Comparison of ENCODE assay signal across 8 mouse cellular contexts in genomic region chr11:119057291-119057690, GRCm38 (mm10). TPM values are rescaled to one million over a fixed set of nuclear protein-coding genes. Genes with fewer than 3 reads are reported as not detected.
DNase-seq lines count a peak whose midpoint lies in the region; ATAC-seq and TF ChIP-seq lines count a peak whose summit lies in the region.

No protein-coding gene starts in this region.

- DNase-seq in embryo, embryonic 10.5 days (ENCODE audit: low spot score), result peak; percentile 64
- DNase-seq in embryo, embryonic 9.5 days (ENCODE audit: extremely low spot score), result no peak
- DNase-seq in testis, postnatal 10 days (ENCODE audit: low spot score), result no peak
- no peak for DNase-seq in stomach, postnatal 0 days (ENCODE audit: low spot score)
- DNase-seq in layer of hippocampus, adult 18-20 months (ENCODE audit: low spot score in 2 of 2), result no peak
- no peak for DNase-seq in left cerebral cortex, adult 11 months (ENCODE audit: low spot score)

- peak overlapping the region; percentile 80 for H3K4me2 ChIP-seq in liver, embryonic 12.5 days
- H3K4me2 ChIP-seq in stomach, postnatal 0 days (replicated peaks; ENCODE audit: low read depth), result peak overlapping the region; percentile 92

- H3K27ac ChIP-seq in testis, adult 2 months (ENCODE audit: control insufficient read depth, insufficient read depth, low read depth, low read length), result peak overlapping the region; percentile 0; the same call in 1 of the 2 replicates
- no peak overlapping the region for H3K27ac ChIP-seq in liver, embryonic 12.5 days
- peak overlapping the region; percentile 86 for H3K27ac ChIP-seq in stomach, postnatal 0 days (replicated peaks)

- H3K9me3 ChIP-seq in liver, embryonic 12.5 days (replicated peaks), result no peaks in the 10 kb centered on the region
- no peaks in the 10 kb centered on the region for H3K9me3 ChIP-seq in stomach, postnatal 0 days (ENCODE audit: control insufficient read depth, low read length)

- 3% methylated on average over 9 of the region's 9 CpGs for WGBS in liver, embryonic 12.5 days (ENCODE audit: insufficient replicate concordance)
- WGBS in stomach, postnatal 0 days, result 11% methylated on average over 9 of the region's 9 CpGs

- peaks cover 6% of the 10 kb centered on the region for H3K27me3 ChIP-seq in testis, adult 2 months (ENCODE audit: control insufficient read depth, insufficient read depth, low read length)
- H3K27me3 ChIP-seq in liver, embryonic 12.5 days (replicated peaks), result peaks cover 100% of the 10 kb centered on the region
- peaks cover 13% of the 10 kb centered on the region; the same call in 1 of the 2 replicates for H3K27me3 ChIP-seq in stomach, postnatal 0 days (ENCODE audit: control insufficient read depth, insufficient read depth, low read length)

- no peaks in the 10 kb centered on the region for H3K36me3 ChIP-seq in testis, adult 2 months (ENCODE audit: control insufficient read depth, insufficient read depth, low read length)
- no peaks in the 10 kb centered on the region for H3K36me3 ChIP-seq in liver, embryonic 12.5 days
- no peaks in the 10 kb centered on the region for H3K36me3 ChIP-seq in stomach, postnatal 0 days (ENCODE audit: control insufficient read depth, insufficient read depth, low read length)

- no peak for TF ChIP-seq CTCF in testis, adult 2 months (IDR thresholded peaks at IDR 0.05; ENCODE audit: control insufficient read depth, insufficient read depth, insufficient replicate concordance, low read depth, low read length)
- TF ChIP-seq CTCF in stomach, postnatal 0 days (IDR thresholded peaks at IDR 0.05; ENCODE audit: low read depth), result no peak

- peak overlapping the region; percentile 66; the same call in 1 of the 2 replicates for H3K9ac ChIP-seq in liver, embryonic 12.5 days
- peak overlapping the region; percentile 89 for H3K9ac ChIP-seq in stomach, postnatal 0 days (ENCODE audit: low read length)

- H3K4me1 ChIP-seq in testis, adult 2 months (ENCODE audit: control insufficient read depth, insufficient read depth, low read length), result peaks cover 48% of the 10 kb centered on the region
- peaks cover 40% of the 10 kb centered on the region for H3K4me1 ChIP-seq in liver, embryonic 12.5 days
- peaks cover 14% of the 10 kb centered on the region for H3K4me1 ChIP-seq in stomach, postnatal 0 days (replicated peaks; ENCODE audit: control insufficient read depth, insufficient read depth)

- no peak for TF ChIP-seq POLR2A in testis, adult 2 months (IDR thresholded peaks at IDR 0.05; ENCODE audit: control insufficient read depth, low read depth, low read length)

- no peak for ATAC-seq in liver, embryonic 12.5 days
- ATAC-seq in stomach, postnatal 0 days (ENCODE audit: low FRiP score, low TSS enrichment), result no peak

- no peak for TF ChIP-seq EP300 in stomach, postnatal 0 days (optimal IDR thresholded peaks at IDR 0.05)

- H3K4me3 ChIP-seq in testis, adult 2 months (ENCODE audit: control insufficient read depth, low read depth, low read length), result peak overlapping the region; percentile 80
- peak overlapping the region; percentile 57 for H3K4me3 ChIP-seq in liver, embryonic 12.5 days
- H3K4me3 ChIP-seq in stomach, postnatal 0 days (ENCODE audit: low read depth, low read length), result peak overlapping the region; percentile 62

RNA-seq across cellular contexts. Expression of gene Cbx8, which starts 16.5 kb away (rescaled TPM):
- polyA plus RNA-seq in testis, adult 2 months (2012; rRNA removed), result 0.53 and 0.79 TPM in 2 replicates
- 2.5 and 3.3 TPM in 2 replicates for polyA plus RNA-seq in liver, embryonic 12.5 days (2016; fragmentation: Nextera tagmentation; extraction: Ambion mirVana)
- polyA plus RNA-seq in stomach, postnatal 0 days (2015; fragmentation: Nextera tagmentation; extraction: Ambion mirVana), result 4.6 and 5.1 TPM in 2 replicates
- total RNA-seq in layer of hippocampus, adult 18-20 months (2021), result 10 to 100 TPM in 1 of 2 experiments, 1 to 10 TPM in 1; 8.7 to 10.9 TPM

RNA-seq across cellular contexts. Expression of gene Cbx4, which starts 28.7 kb away (rescaled TPM):
- 3.3 and 3.8 TPM in 2 replicates for polyA plus RNA-seq in testis, adult 2 months (2012; rRNA removed)
- 3.2 and 3.3 TPM in 2 replicates for polyA plus RNA-seq in liver, embryonic 12.5 days (2016; fragmentation: Nextera tagmentation; extraction: Ambion mirVana)
- 9.6 and 11.2 TPM in 2 replicates for polyA plus RNA-seq in stomach, postnatal 0 days (2015; fragmentation: Nextera tagmentation; extraction: Ambion mirVana)
- 10 to 100 TPM; 44.7 to 49.1 TPM for total RNA-seq in layer of hippocampus, adult 18-20 months (2021)

RNA-seq across cellular contexts. Expression of gene Cbx2, which starts 34.5 kb away (rescaled TPM):
- 2.3 and 2.4 TPM in 2 replicates for polyA plus RNA-seq in testis, adult 2 months (2012; rRNA removed)
- polyA plus RNA-seq in liver, embryonic 12.5 days (2016; fragmentation: Nextera tagmentation; extraction: Ambion mirVana), result 8.6 TPM in 2 replicates
- polyA plus RNA-seq in stomach, postnatal 0 days (2015; fragmentation: Nextera tagmentation; extraction: Ambion mirVana), result 5.1 and 5.3 TPM in 2 replicates
- total RNA-seq in layer of hippocampus, adult 18-20 months (2021), result 1 to 10 TPM; 2.5 to 2.9 TPM
